Mouse (Mus musculus): ENCODE measurements around the gene Mipep.

DNA sequence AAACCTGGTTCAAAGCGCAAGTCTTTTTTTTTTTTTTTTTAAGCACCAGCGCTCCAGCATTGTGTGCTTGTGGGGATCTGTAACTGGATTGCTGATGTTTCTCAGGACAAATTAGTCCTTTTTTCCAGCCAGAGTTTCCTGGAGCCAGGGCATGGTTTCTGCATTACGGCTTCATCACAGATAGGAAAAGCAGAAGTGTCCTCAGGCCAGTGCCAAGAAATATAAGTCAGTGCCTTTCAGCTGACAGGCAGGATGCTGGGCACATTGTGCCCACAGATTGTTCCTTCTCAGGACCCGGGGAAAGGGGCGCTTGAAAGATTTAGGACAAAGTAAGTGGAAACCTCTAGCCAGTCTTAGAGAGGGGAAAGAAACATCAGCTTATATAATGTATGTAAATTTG is 20.6 kb upstream of the Mipep start:
- TF ChIP-seq EP300 (optimal IDR thresholded peaks at IDR 0.05) (no peak), CTCF (IDR thresholded peaks at IDR 0.05; ENCODE audit: low read depth) (no peak)

All from stomach, postnatal 0 days (tissue).